Mouse (Mus musculus): ENCODE data around the gene Kbtbd2. TPM values are rescaled to one million over a fixed set of nuclear protein-coding genes. Genes with fewer than 3 reads are reported as not detected.

Gene Kbtbd2
- total and polyA plus RNA-seq, 3 experiments, result 13.2 to 50.7 (median 26.0) TPM

GRCm38 (mm10) chr6:56779636-56780035 is 18.0 kb downstream of the Kbtbd2 start:
- Histone ChIP-seq H3K36me3 (ENCODE audit: control insufficient read depth in 1 of 2, insufficient read depth in 2 of 2, low read length in 2 of 2) (peaks cover 8 to 36% of the 10 kb centered on the region in 2 experiments), H3K4me1 (ENCODE audit: control insufficient read depth in 1 of 2, insufficient read depth in 2 of 2, low read length in 2 of 2) (no peaks in the 10 kb centered on the region), H3K9me3 (replicated peaks; ENCODE audit: insufficient read depth, low read length) (no peaks in the 10 kb centered on the region)

GRCm38 (mm10) chr6:56775816-56776215 is 21.8 kb downstream of the Kbtbd2 start:
- H3K36me3 ChIP-seq (ENCODE audit: control insufficient read depth in 1 of 2, insufficient read depth in 2 of 2, low read length in 2 of 2), result peaks cover 0 to 17% of the 10 kb centered on the region in 2 experiments; a peak in 2 of 4 replicates
- no peaks in the 10 kb centered on the region for H3K4me1 ChIP-seq (ENCODE audit: control insufficient read depth in 1 of 2, insufficient read depth in 2 of 2, low read length in 2 of 2)
- no peak for TF ChIP-seq MYB (IDR thresholded peaks at IDR 0.05; ENCODE audit: low read depth, low read length)
- H3K27ac ChIP-seq (ENCODE audit: control insufficient read depth, low read depth, low read length), result no peak overlapping the region
- no peaks in the 10 kb centered on the region for H3K79me2 ChIP-seq (ENCODE audit: control insufficient read depth, insufficient read depth, low read length, poor library complexity)
- H3K4me3 ChIP-seq (ENCODE audit: control insufficient read depth in 1 of 2, insufficient read depth in 1 of 2, low read depth in 2 of 2, low read length in 2 of 2), result no peak overlapping the region
- H3K9ac ChIP-seq (ENCODE audit: control insufficient read depth, low read depth, low read length, poor library complexity, severe bottlenecking), result no peak overlapping the region
- DNase-seq (ENCODE audit: low read depth, low spot score), result no peak
- H3K27me3 ChIP-seq (ENCODE audit: control insufficient read depth in 1 of 2, insufficient read depth in 2 of 2, low read length in 2 of 2), result no peaks in the 10 kb centered on the region
- H3K9me3 ChIP-seq (replicated peaks; ENCODE audit: insufficient read depth, low read length), result no peaks in the 10 kb centered on the region

More at GRCm38 (mm10) chr6:56779636-56780035, 18.0 kb downstream of the Kbtbd2 start:
- DNase-seq (ENCODE audit: low read depth, low spot score), result no peak
- Histone ChIP-seq H3K9ac (ENCODE audit: control insufficient read depth, low read depth, low read length, poor library complexity, severe bottlenecking) (no peak overlapping the region), H3K79me2 (ENCODE audit: control insufficient read depth, insufficient read depth, low read length, poor library complexity) (peaks cover 19% of the 10 kb centered on the region), H3K27me3 (ENCODE audit: control insufficient read depth in 1 of 2, insufficient read depth in 2 of 2, low read length in 2 of 2) (no peaks in the 10 kb centered on the region), H3K4me3 (ENCODE audit: control insufficient read depth in 1 of 2, insufficient read depth in 1 of 2, low read depth in 2 of 2, low read length in 2 of 2) (no peak overlapping the region), H3K27ac (ENCODE audit: control insufficient read depth, low read depth, low read length) (no peak overlapping the region)
- TF ChIP-seq SMC3 (IDR thresholded peaks at IDR 0.05; ENCODE audit: low read depth, low read length), result no peak
- TF ChIP-seq GATA1 (IDR thresholded peaks at IDR 0.05; ENCODE audit: low read depth, low read length), result no peak
- TF ChIP-seq MAZ (IDR thresholded peaks at IDR 0.05; ENCODE audit: low read depth, low read length), result no peak

GRCm38 (mm10) chr6:56765696-56766095 is 31.9 kb downstream of the Kbtbd2 start:
- no peaks in the 10 kb centered on the region for H3K9me3 ChIP-seq (replicated peaks; ENCODE audit: insufficient read depth, low read length)
- no peak overlapping the region for H3K9ac ChIP-seq (ENCODE audit: control insufficient read depth, low read depth, low read length, poor library complexity, severe bottlenecking)
- no peaks in the 10 kb centered on the region for H3K79me2 ChIP-seq (ENCODE audit: control insufficient read depth, insufficient read depth, low read length, poor library complexity)
- H3K4me1 ChIP-seq (ENCODE audit: control insufficient read depth in 1 of 2, insufficient read depth in 2 of 2, low read length in 2 of 2), result no peaks in the 10 kb centered on the region
- no peaks in the 10 kb centered on the region for H3K36me3 ChIP-seq (ENCODE audit: control insufficient read depth in 1 of 2, insufficient read depth in 2 of 2, low read length in 2 of 2)
- no peak overlapping the region for H3K4me3 ChIP-seq (ENCODE audit: control insufficient read depth in 1 of 2, insufficient read depth in 1 of 2, low read depth in 2 of 2, low read length in 2 of 2)
- no peak for TF ChIP-seq MXI1 (IDR thresholded peaks at IDR 0.05; ENCODE audit: low read depth, low read length)
- no peak for TF ChIP-seq USF2 (IDR thresholded peaks at IDR 0.05; ENCODE audit: borderline replicate concordance in 1 of 2, insufficient read depth in 1 of 2, low read depth in 1 of 2, low read length in 2 of 2)
- no peak for TF ChIP-seq GABPA (IDR thresholded peaks at IDR 0.05; ENCODE audit: low read depth, low read length)
- no peak for TF ChIP-seq MEF2A (IDR thresholded peaks at IDR 0.05; ENCODE audit: extremely low read depth, insufficient replicate concordance, low read depth, low read length, poor library complexity, severe bottlenecking)
- TF ChIP-seq JUND (IDR thresholded peaks at IDR 0.05; ENCODE audit: low read depth, low read length), result no peak
- no peak for TF ChIP-seq BHLHE40 (IDR thresholded peaks at IDR 0.05; ENCODE audit: borderline replicate concordance, low read depth, low read length)
- no peak for TF ChIP-seq MYB (IDR thresholded peaks at IDR 0.05; ENCODE audit: low read depth, low read length)
- H3K27me3 ChIP-seq (ENCODE audit: control insufficient read depth in 1 of 2, insufficient read depth in 2 of 2, low read length in 2 of 2), result no peaks in the 10 kb centered on the region
- H3K27ac ChIP-seq (ENCODE audit: control insufficient read depth, low read depth, low read length), result no peak overlapping the region
- DNase-seq (ENCODE audit: low read depth, low spot score), result no peak

All from MEL (cell line).